Mouse (Mus musculus) intestine, embryonic 16.5 days (tissue): ENCODE results near the gene Farsb. TPM values are rescaled to one million over a fixed set of nuclear protein-coding genes. Genes with fewer than 3 reads are reported as not detected.
"Not testable (repeated sequence)": the region's sequence is repeated elsewhere in the genome, so short reads cannot be mapped to it uniquely, and the experiment has no call there.

Source experiments
- ATAC-seq: fragments of 200-750 bp; cut with Nextera tagmentation; 2 replicates; pipeline ENCODE4 v1.8.0; 2017; ENCODE audit warnings: moderate TSS enrichment, moderate library complexity
- H3K27ac ChIP-seq: fragments of 300-500 bp; sonication (generic); 2 replicates; pipeline ENCODE4 v1.5.1; 2014; ENCODE audit warnings: mild to moderate bottlenecking, low read length
- H3K27me3 ChIP-seq: fragments of 300-500 bp; sonication (generic); replicated peaks from 2 replicates; pipeline ENCODE4 v1.6.1; 2014; ENCODE audit warnings: low read length, control low read depth, mixed read lengths; ENCODE audit not compliant: control insufficient read depth, insufficient read depth
- H3K36me3 ChIP-seq: fragments of 300-500 bp; sonication (generic); 2 replicates; pipeline ENCODE4 v1.6.1; 2014; ENCODE audit warnings: low read length, control low read depth; ENCODE audit not compliant: control insufficient read depth, insufficient read depth
- H3K4me1 ChIP-seq: fragments of 300-500 bp; sonication (generic); 2 replicates; pipeline ENCODE4 v1.6.1; 2014; ENCODE audit warnings: low read length, control low read depth, mixed read lengths; ENCODE audit not compliant: control insufficient read depth, insufficient read depth
- H3K4me2 ChIP-seq: fragments of 300-500 bp; sonication (generic); 2 replicates; pipeline ENCODE4 v1.6.1; 2014; ENCODE audit warnings: low read depth, low read length, control low read depth
- H3K4me3 ChIP-seq: fragments of 300-500 bp; sonication (generic); 2 replicates; pipeline ENCODE4 v1.5.1; 2014; ENCODE audit warnings: mild to moderate bottlenecking, low read length
- H3K9ac ChIP-seq: fragments of 300-500 bp; sonication (generic); 2 replicates; pipeline ENCODE4 v1.6.1; 2014; ENCODE audit warnings: low read depth, low read length
- H3K9me3 ChIP-seq: fragments of 300-500 bp; sonication (generic); 2 replicates; pipeline ENCODE4 v1.6.1; 2016; ENCODE audit warnings: low read length, control low read depth; ENCODE audit not compliant: control insufficient read depth
- WGBS: fragments of 180-500 bp; shearing (Covaris S2); extraction: QIAGEN DNeasy Blood & Tissue Kit; methylation state at CpG from one replicate; pipeline ENCODE4 v1.1.7; 2014; 5-methylcytosine and 5-hydroxymethylcytosine counted together
- polyA plus RNA-seq: library from polyadenylated mRNA; unstranded; fragments of >200 nt; fragmentation: Nextera tagmentation; extraction: Ambion mirVana; gene quantifications from 2 replicates; pipeline ENCODE4 v1.2.1, GENCODE M21; 2015

Gene Farsb
- polyA plus RNA-seq, 1 experiment from 2014 or later, result 182 TPM

GRCm38 (mm10) chr1:78528356-78528755 is 39.7 kb upstream of the Farsb start:
- Histone ChIP-seq H3K4me2 (no peak overlapping the region), H3K4me1 (no peaks in the 10 kb centered on the region), H3K27ac (no peak overlapping the region), H3K4me3 (no peak overlapping the region), H3K9ac (no peak overlapping the region), H3K36me3 (no peaks in the 10 kb centered on the region), H3K27me3 (no peaks in the 10 kb centered on the region), H3K9me3 (no peaks in the 10 kb centered on the region)
- 92% methylated on average over 3 of the region's 3 CpGs for WGBS
- ATAC-seq, result no peak

- ATAC-seq, result no peak
- Histone ChIP-seq H3K27ac (no peak overlapping the region), H3K9me3 (no peaks in the 10 kb centered on the region), H3K9ac (no peak overlapping the region), H3K4me1 (no peaks in the 10 kb centered on the region), H3K4me2 (no peak overlapping the region), H3K36me3 (no peaks in the 10 kb centered on the region), H3K27me3 (no peaks in the 10 kb centered on the region), H3K4me3 (no peak overlapping the region)
- 50% methylated on average over 23 of the region's 23 CpGs for WGBS
These were observed 36.6 kb upstream of the Farsb start for GRCm38 (mm10) chr1:78525189-78525886.

GRCm38 (mm10) chr1:78518907-78519306 is 30.2 kb upstream of the Farsb start:
- H3K27ac ChIP-seq, result no peak overlapping the region
- 84% methylated on average over 7 of the region's 7 CpGs for WGBS
- no peaks in the 10 kb centered on the region for H3K36me3 ChIP-seq
- H3K4me2 ChIP-seq, result no peak overlapping the region
- ATAC-seq, result peak; percentile 28; the same call in 1 of the 2 replicates
- no peak overlapping the region for H3K4me3 ChIP-seq
- no peaks in the 10 kb centered on the region for H3K9me3 ChIP-seq
- no peak overlapping the region for H3K9ac ChIP-seq
- peaks cover 3% of the 10 kb centered on the region; the same call in 1 of the 2 replicates for H3K27me3 ChIP-seq
- no peaks in the 10 kb centered on the region for H3K4me1 ChIP-seq

- Histone ChIP-seq H3K4me2 (no peak overlapping the region), H3K4me1 (peaks cover 4% of the 10 kb centered on the region), H3K27ac (no peak overlapping the region), H3K36me3 (no peaks in the 10 kb centered on the region), H3K9ac (no peak overlapping the region), H3K27me3 (peaks cover 3% of the 10 kb centered on the region; the same call in 1 of the 2 replicates), H3K9me3 (no peaks in the 10 kb centered on the region), H3K4me3 (no peak overlapping the region)
- WGBS, result 77% methylated on average over 8 of the region's 8 CpGs
- no peak for ATAC-seq
These were observed 24.1 kb upstream of the Farsb start for GRCm38 (mm10) chr1:78512756-78513155.

- Histone ChIP-seq H3K4me1 (peaks cover 4% of the 10 kb centered on the region), H3K27ac (no peak within 1 kb of the TSS), H3K4me3 (peak within 1 kb of the TSS; percentile 26), H3K4me2 (peak within 1 kb of the TSS; percentile 59), H3K36me3 (no peaks in the 10 kb centered on the region), H3K27me3 (peaks cover 3% of the 10 kb centered on the region; the same call in 1 of the 2 replicates), H3K9ac (peak within 1 kb of the TSS; percentile 56; the same call in 1 of the 2 replicates), H3K9me3 (no peaks in the 10 kb centered on the region)
- ATAC-seq, result peak; percentile 37
- 4% methylated on average over 25 of the region's 25 CpGs for WGBS
These were observed 23.0 kb upstream of the Farsb start, which contains the start of gene BC035947 for GRCm38 (mm10) chr1:78511621-78512160. BC035947 (minus strand) TSS chr1:78512158.

- Histone ChIP-seq H3K4me3 (peak within 1 kb of the TSS; percentile 26), H3K4me2 (peak within 1 kb of the TSS; percentile 59), H3K27me3 (peaks cover 3% of the 10 kb centered on the region; the same call in 1 of the 2 replicates), H3K27ac (no peak within 1 kb of the TSS), H3K4me1 (peaks cover 4% of the 10 kb centered on the region), H3K9ac (peak within 1 kb of the TSS; percentile 56; the same call in 1 of the 2 replicates), H3K9me3 (no peaks in the 10 kb centered on the region), H3K36me3 (no peaks in the 10 kb centered on the region)
- no peak for ATAC-seq
- WGBS, result 68% methylated on average over 5 of the region's 5 CpGs
These were observed 22.2 kb upstream of the Farsb start, which contains the start of gene Mogat1 for GRCm38 (mm10) chr1:78510862-78511261. Mogat1 (plus strand) TSS chr1:78510991.

GRCm38 (mm10) chr1:78507137-78507536 is 18.4 kb upstream of the Farsb start:
- H3K36me3 ChIP-seq, result no peaks in the 10 kb centered on the region
- 45% methylated on average over 1 of the region's 1 CpGs for WGBS
- peaks cover 4% of the 10 kb centered on the region for H3K4me1 ChIP-seq
- no peaks in the 10 kb centered on the region for H3K27me3 ChIP-seq
- no peak overlapping the region for H3K9ac ChIP-seq
- H3K4me3 ChIP-seq, result no peak overlapping the region
- no peaks in the 10 kb centered on the region for H3K9me3 ChIP-seq
- H3K4me2 ChIP-seq, result no peak overlapping the region
- ATAC-seq, result peak; percentile 89
- peak overlapping the region; percentile 33; the same call in 1 of the 2 replicates for H3K27ac ChIP-seq

- no peaks in the 10 kb centered on the region for H3K36me3 ChIP-seq
- no peak overlapping the region for H3K4me2 ChIP-seq
- no peaks in the 10 kb centered on the region for H3K4me1 ChIP-seq
- peak overlapping the region; percentile 48 for H3K27ac ChIP-seq
- H3K4me3 ChIP-seq, result no peak overlapping the region
- H3K27me3 ChIP-seq, result no peaks in the 10 kb centered on the region
- H3K9me3 ChIP-seq, result no peaks in the 10 kb centered on the region
- H3K9ac ChIP-seq, result no peak overlapping the region
- ATAC-seq, result peak; percentile 87
- WGBS, result 76% methylated on average over 6 of the region's 6 CpGs
These were observed 13.8 kb upstream of the Farsb start for GRCm38 (mm10) chr1:78502527-78502926.

- not testable (repeated sequence) for ATAC-seq, H3K27me3 ChIP-seq, H3K9ac ChIP-seq, H3K4me1 ChIP-seq, H3K36me3 ChIP-seq, H3K4me3 ChIP-seq, H3K9me3 ChIP-seq, H3K4me2 ChIP-seq
- 0 out of 2 replicates have a peak overlapping the region, but pooled peaks have one; percentile 48 for H3K27ac ChIP-seq
- WGBS, result 86% methylated on average over 12 of the region's 12 CpGs
These were observed 13.2 kb upstream of the Farsb start for GRCm38 (mm10) chr1:78501856-78502255.
